Mouse (Mus musculus) embryonic fibroblast, embryonic 13.5 days (primary cell): ENCODE measurements at regions not wholly inside any gene's neighbourhood (a gene's known extent, or its start where the extent isn't known, plus 50 kb on each side); places are given as distances from the start of the nearest gene placed in this dataset.

Experiments used
- CTCF ChIP-seq: IDR thresholded peaks from 2 replicates; pipeline ENCODE4 v1.5.1; 2011; ENCODE audit warnings: mild to moderate bottlenecking, control low read depth, low read length, moderate library complexity, borderline replicate concordance; ENCODE audit not compliant: insufficient read depth
- POLR2A ChIP-seq: IDR thresholded peaks from 2 replicates; pipeline ENCODE4 v1.6.1; 2011; ENCODE audit warnings: low read depth, mild to moderate bottlenecking, control low read depth, low read length, moderate library complexity

DNA sequence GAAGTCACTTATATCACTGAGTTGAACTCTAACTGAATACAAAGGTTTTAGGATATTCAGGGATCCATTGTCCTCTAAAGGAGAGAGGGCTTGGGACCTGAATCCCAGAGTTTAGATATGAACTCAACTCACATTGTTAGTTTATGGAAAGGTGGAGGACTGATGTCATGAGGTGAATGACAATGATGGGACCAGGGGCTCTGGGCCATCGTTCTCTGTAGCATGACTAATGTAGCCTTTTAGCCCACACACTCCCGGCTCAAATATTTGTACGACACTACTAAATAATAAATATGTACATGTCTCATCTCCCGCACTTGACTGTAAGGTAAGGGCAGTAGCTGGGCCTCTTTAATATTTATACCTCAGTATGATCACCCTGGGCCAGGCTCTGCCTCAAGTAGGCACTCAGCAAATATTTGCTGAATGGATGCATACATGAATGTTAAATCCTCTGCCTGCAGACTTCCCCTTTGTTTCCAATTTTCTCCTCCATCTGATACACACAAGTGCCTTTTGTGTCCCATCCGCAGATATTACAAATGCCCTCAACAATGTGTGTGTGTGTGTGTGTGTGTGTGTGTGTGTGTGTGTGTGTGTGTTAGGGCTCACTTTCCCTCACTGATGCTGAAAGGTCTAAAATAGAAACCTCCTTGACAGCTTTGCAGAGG is 59.2 kb upstream of the 4933402D24Rik start:
- no peak for TF ChIP-seq CTCF
- no peak for TF ChIP-seq POLR2A
